Mouse (Mus musculus): ENCODE data around the gene Ak1. TPM values are rescaled to one million over a fixed set of nuclear protein-coding genes. Genes with fewer than 3 reads are reported as not detected.

Ak1 gene
- total RNA-seq, 2 experiments from 2014 or later, result 654 to 691 TPM

Small RNA genes within 50 kb of the gene (microRNA-seq; reads per million reads assigned to microRNA genes)
- gene Gm47291, result 0 reads per million in 2 experiments
- gene Mir1954, result 0 to 0.27 reads per million in 2 experiments

Other genes starting within 250 kb of the Ak1 start
- gene 1110008P14Rik, start 239.8 kb upstream of the Ak1 start, total RNA-seq (2021), result 10 to 100 TPM; 43.2 to 50.5 TPM
- 1 to 10 TPM; 4.8 to 5.6 TPM for gene Lcn2, start 233.5 kb upstream of the Ak1 start, total RNA-seq (2021)
- gene Ptges2, start 225.9 kb upstream of the Ak1 start, total RNA-seq (2021), result 10 to 100 TPM; 60.2 to 68.5 TPM
- gene Naif1, start 171.3 kb upstream of the Ak1 start, total RNA-seq (2021), result 1 to 10 TPM; 3.0 to 3.1 TPM
- gene Slc25a25, start 170.3 kb upstream of the Ak1 start, total RNA-seq (2021), result 10 to 100 TPM in 1 of 2 experiments, 1 to 10 TPM in 1; 8.4 to 11.5 TPM
- 1 to 10 TPM; 4.9 to 5.9 TPM for gene Fam102a, start 86.4 kb upstream of the Ak1 start, total RNA-seq (2021)
- 10 to 100 TPM; 14.0 to 20.2 TPM for gene Dpm2, start 50.9 kb upstream of the Ak1 start, total RNA-seq (2021)
- not detected for gene Pip5kl1, start 47.0 kb upstream of the Ak1 start, total RNA-seq (2021)
- not detected for gene 9430097D07Rik, start 46.1 kb upstream of the Ak1 start, total RNA-seq (2021)
- gene St6galnac4, start 34.7 kb upstream of the Ak1 start, total RNA-seq (2021), result 10 to 100 TPM; 14.7 to 16.1 TPM
- gene St6galnac6, start 22.0 kb upstream of the Ak1 start, total RNA-seq (2021), result 100 to 1,000 TPM; 108 to 117 TPM
- gene Eng, start 24.8 kb downstream of the Ak1 start, total RNA-seq (2021), result 100 to 1,000 TPM in 1 of 2 experiments, 10 to 100 TPM in 1; 95.1 to 106 TPM
- 1 to 10 TPM; 4.4 to 5.0 TPM for gene Fpgs, start 82.4 kb downstream of the Ak1 start, total RNA-seq (2021)
- gene Cdk9, start 91.3 kb downstream of the Ak1 start, total RNA-seq (2021), result 10 to 100 TPM; 22.4 to 24.1 TPM
- gene Sh2d3c, start 99.3 kb downstream of the Ak1 start, total RNA-seq (2021), result 10 to 100 TPM; 23.1 to 30.8 TPM
- gene 6330409D20Rik, start 119.3 kb downstream of the Ak1 start, total RNA-seq (2021), result not detected
- gene Tor2a, start 135.5 kb downstream of the Ak1 start, total RNA-seq (2021), result 1 to 10 TPM; 6.7 to 9.4 TPM
- under 1 TPM in 1 of 2 experiments, not detected in 1; 0.13 TPM for gene Ttc16, start 153.9 kb downstream of the Ak1 start, total RNA-seq (2021)
- gene Ptrh1, start 154.0 kb downstream of the Ak1 start, total RNA-seq (2021), result 1 to 10 TPM; 5.1 to 5.5 TPM
- not detected for gene Cfap157, start 162.7 kb downstream of the Ak1 start, total RNA-seq (2021)
- 10 to 100 TPM; 12.2 to 13.0 TPM for gene Stxbp1, start 225.5 kb downstream of the Ak1 start, total RNA-seq (2021)

Data from heart, adult 18-20 months (tissue).